Mouse (Mus musculus) lung, postnatal 0 days (tissue): Measurements from ENCODE around the gene Tex36. TPM values are rescaled to one million over a fixed set of nuclear protein-coding genes. Genes with fewer than 3 reads are reported as not detected.

Experiments
- ATAC-seq: fragments of 200-750 bp; cut with Nextera tagmentation; 2 replicates; pipeline ENCODE4 v1.8.0; 2017; ENCODE audit warnings: moderate library complexity
- DNase-seq: peaks from one replicate; pipeline ENCODE4 v3.0.0-alpha.2; 2016; ENCODE audit warnings: low spot score
- H3K27ac ChIP-seq: fragments of 300-500 bp; sonication (generic); 2 replicates; pipeline ENCODE4 v1.5.1; 2014; ENCODE audit warnings: antibody characterized with exemption, mild to moderate bottlenecking, low read length, mixed read lengths
- H3K27me3 ChIP-seq: fragments of 300-500 bp; sonication (generic); replicated peaks from 2 replicates; pipeline ENCODE4 v1.6.1; 2014; ENCODE audit warnings: low read length, mixed read lengths; ENCODE audit not compliant: insufficient read depth
- H3K36me3 ChIP-seq: fragments of 300-500 bp; sonication (generic); 2 replicates; pipeline ENCODE4 v1.6.1; 2014; ENCODE audit warnings: low read length, mixed read lengths; ENCODE audit not compliant: insufficient read depth
- H3K4me1 ChIP-seq: fragments of 300-500 bp; sonication (generic); 2 replicates; pipeline ENCODE4 v1.6.1; 2014; ENCODE audit warnings: antibody characterized with exemption, low read depth, low read length, mixed read lengths; ENCODE audit not compliant: insufficient read depth
- H3K4me2 ChIP-seq: fragments of 300-500 bp; sonication (generic); replicated peaks from 2 replicates; pipeline ENCODE4 v1.6.1; 2014; ENCODE audit warnings: low read depth, mild to moderate bottlenecking, low read length, moderate library complexity, mixed read lengths
- H3K4me3 ChIP-seq: fragments of 300-500 bp; sonication (generic); 2 replicates; pipeline ENCODE4 v1.5.1; 2014; ENCODE audit warnings: low read depth, low read length
- H3K9ac ChIP-seq: fragments of 300-500 bp; sonication (generic); replicated peaks from 2 replicates; pipeline ENCODE4 v1.6.1; 2014; ENCODE audit warnings: low read depth, mild to moderate bottlenecking
- H3K9me3 ChIP-seq: fragments of 300-500 bp; sonication (generic); 2 replicates; pipeline ENCODE4 v1.6.1; 2016; ENCODE audit warnings: low read length, mixed read lengths
- CTCF ChIP-seq: IDR thresholded peaks from 2 replicates; pipeline ENCODE4 v1.5.1; 2016; ENCODE audit warnings: antibody characterized with exemption, mild to moderate bottlenecking
- EP300 ChIP-seq: IDR thresholded peaks from 2 replicates; pipeline ENCODE4 v1.6.1; 2016; ENCODE audit warnings: antibody characterized with exemption, mild to moderate bottlenecking, control low read depth
- WGBS: fragments of 180-500 bp; shearing (Covaris S2); extraction: QIAGEN DNeasy Blood & Tissue Kit; methylation state at CpG from one replicate; pipeline ENCODE4 v1.1.7; 2014; 5-methylcytosine and 5-hydroxymethylcytosine counted together
- polyA plus RNA-seq: library from polyadenylated mRNA; unstranded; fragments of >200 nt; fragmentation: Nextera tagmentation; extraction: Ambion mirVana; gene quantifications from 2 replicates; pipeline ENCODE4 v1.2.1, GENCODE M21; 2015

The Tex36 gene
- not detected in 2 replicates for polyA plus RNA-seq

- ATAC-seq: no peak
- Histone ChIP-seq H3K27ac (no peak within 1 kb of the TSS), H3K4me3 (no peak within 1 kb of the TSS), H3K4me1 (no peaks in the 10 kb centered on the region), H3K36me3 (no peaks in the 10 kb centered on the region), H3K4me2 (no peak within 1 kb of the TSS), H3K9ac (no peak within 1 kb of the TSS), H3K27me3 (no peaks in the 10 kb centered on the region), H3K9me3 (no peaks in the 10 kb centered on the region)
- WGBS: 47% methylated on average over 2 of the region's 2 CpGs
- DNase-seq: no peak
- TF ChIP-seq CTCF (no peak), EP300 (no peak)
These were observed at the start of gene Tex36 for GRCm38 (mm10) chr7:133602058-133602457. Tex36 (minus strand) TSS chr7:133602158.

GRCm38 (mm10) chr7:133645716-133646115, 43.8 kb upstream of the Tex36 start:
- 93% methylated on average over 6 of the region's 6 CpGs for WGBS
- H3K4me1 ChIP-seq: no peaks in the 10 kb centered on the region
- no peak overlapping the region for H3K4me3 ChIP-seq
- H3K9me3 ChIP-seq: no peaks in the 10 kb centered on the region
- H3K9ac ChIP-seq: no peak overlapping the region
- H3K4me2 ChIP-seq: no peak overlapping the region
- no peak for ATAC-seq
- no peaks in the 10 kb centered on the region for H3K27me3 ChIP-seq
- no peak for DNase-seq
- peaks cover 42% of the 10 kb centered on the region; the same call in 1 of the 2 replicates for H3K36me3 ChIP-seq
- no peak overlapping the region for H3K27ac ChIP-seq
- TF ChIP-seq EP300: no peak
- TF ChIP-seq CTCF: no peak

DNA sequence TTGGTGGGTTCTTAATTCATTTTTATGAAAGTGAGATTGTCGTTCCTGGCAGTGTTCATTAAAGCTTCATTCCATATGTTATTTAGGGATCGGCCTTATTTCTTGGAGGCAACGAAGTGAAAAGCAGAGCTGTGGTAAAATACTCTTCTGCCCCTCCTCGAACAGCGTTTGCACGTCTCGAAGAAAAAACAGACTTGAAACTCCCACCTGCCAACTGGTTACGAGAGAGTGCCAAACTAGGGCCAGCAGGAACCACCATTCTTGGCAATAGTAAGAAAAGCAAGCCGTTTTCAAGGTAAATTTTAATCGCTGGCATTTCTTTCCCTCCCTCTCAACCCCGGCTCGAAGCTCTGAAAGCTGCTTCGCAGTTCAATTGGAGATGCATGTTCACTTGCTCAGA, 36.9 kb upstream of the Tex36 start:
- ATAC-seq: no peak
- peak overlapping the region; percentile 85 for H3K4me2 ChIP-seq
- peaks cover 13% of the 10 kb centered on the region; the same call in 1 of the 2 replicates for H3K36me3 ChIP-seq
- no peak overlapping the region for H3K4me3 ChIP-seq
- no peak overlapping the region; the same call in 1 of the 2 replicates for H3K27ac ChIP-seq
- 85% methylated on average over 13 of the region's 13 CpGs for WGBS
- H3K27me3 ChIP-seq: no peaks in the 10 kb centered on the region
- no peaks in the 10 kb centered on the region for H3K9me3 ChIP-seq
- DNase-seq: no peak
- no peak overlapping the region for H3K9ac ChIP-seq
- H3K4me1 ChIP-seq: no peaks in the 10 kb centered on the region
- TF ChIP-seq EP300 (no peak), CTCF (no peak)

- Histone ChIP-seq H3K9me3 (no peaks in the 10 kb centered on the region), H3K4me2 (peak overlapping the region; percentile 85), H3K4me1 (no peaks in the 10 kb centered on the region), H3K36me3 (peaks cover 10% of the 10 kb centered on the region; the same call in 1 of the 2 replicates), H3K4me3 (peak overlapping the region; percentile 94), H3K27me3 (no peaks in the 10 kb centered on the region), H3K27ac (peak overlapping the region; percentile 95), H3K9ac (peak overlapping the region; percentile 96)
- 6% methylated on average over 13 of the region's 13 CpGs for WGBS
- no peak for TF ChIP-seq CTCF
- no peak for TF ChIP-seq EP300
- DNase-seq (peak; percentile 55), ATAC-seq (no peak)
These were observed 36.3 kb upstream of the Tex36 start for GRCm38 (mm10) chr7:133638306-133638705.

DNA sequence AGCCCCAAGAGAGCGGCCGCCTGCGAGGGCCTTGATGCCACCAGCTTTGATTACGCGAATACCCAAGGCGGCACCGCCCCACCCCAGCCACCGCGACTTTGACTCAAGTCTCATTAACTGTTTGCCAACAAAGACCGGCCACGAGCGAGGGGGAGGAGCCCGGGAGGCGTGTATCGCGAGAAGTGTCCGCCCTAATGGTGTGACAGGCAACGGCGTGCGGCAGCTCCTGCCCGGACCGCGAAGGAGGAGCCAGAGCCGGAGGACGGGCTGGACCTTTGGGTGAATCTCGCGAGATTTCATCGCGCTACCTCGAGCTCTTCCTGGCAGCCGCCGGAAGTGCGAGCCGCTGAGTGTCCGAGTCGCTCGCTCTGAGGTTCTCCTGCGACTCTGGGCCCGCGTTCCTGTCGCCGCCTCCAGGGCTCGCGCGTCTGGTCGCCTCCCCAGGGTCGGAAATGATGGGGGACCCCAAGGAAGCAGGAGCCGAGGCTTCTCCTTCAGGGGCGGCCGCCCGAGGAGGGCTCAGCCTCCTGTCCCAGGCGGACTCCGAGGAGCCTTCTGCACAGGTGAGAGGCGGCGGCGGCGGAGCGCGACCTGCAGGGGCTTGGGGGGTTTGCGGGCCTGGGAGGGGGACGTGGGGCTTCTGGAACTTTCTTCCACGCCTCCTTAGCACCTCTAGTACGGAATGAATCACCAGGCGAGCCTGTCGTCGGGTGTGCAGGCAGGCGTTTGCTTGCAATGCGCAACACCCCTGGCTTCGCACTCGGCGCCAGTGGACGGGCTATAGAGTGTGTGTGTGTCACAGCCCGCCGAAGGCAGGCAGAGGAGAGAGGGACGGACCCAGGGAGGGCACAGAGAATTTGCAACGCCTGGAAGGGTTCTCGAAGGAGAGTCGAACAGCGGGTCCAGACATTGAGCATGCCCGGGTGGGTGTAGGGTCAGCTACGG, 35.7 kb upstream of the Tex36 start, which contains the start of gene Edrf1:
TSS of gene Edrf1 (plus strand) at position 183 of the 945 bp plus-strand sequence.
- WGBS: under 1% methylated on average over 72 of the region's 81 CpGs
- H3K27ac ChIP-seq: peak within 1 kb of the TSS; percentile 95
- no peaks in the 10 kb centered on the region for H3K4me1 ChIP-seq
- peak within 1 kb of the TSS; percentile 96 for H3K9ac ChIP-seq
- DNase-seq (peak; percentile 100), ATAC-seq (peak; percentile 99)
- no peaks in the 10 kb centered on the region for H3K9me3 ChIP-seq
- H3K27me3 ChIP-seq: no peaks in the 10 kb centered on the region
- H3K4me2 ChIP-seq: peak within 1 kb of the TSS; percentile 85
- TF ChIP-seq EP300 (peak; percentile 91), CTCF (peak; percentile 27)
- H3K36me3 ChIP-seq: peaks cover 4% of the 10 kb centered on the region; the same call in 1 of the 2 replicates
- H3K4me3 ChIP-seq: peak within 1 kb of the TSS; percentile 94

DNA sequence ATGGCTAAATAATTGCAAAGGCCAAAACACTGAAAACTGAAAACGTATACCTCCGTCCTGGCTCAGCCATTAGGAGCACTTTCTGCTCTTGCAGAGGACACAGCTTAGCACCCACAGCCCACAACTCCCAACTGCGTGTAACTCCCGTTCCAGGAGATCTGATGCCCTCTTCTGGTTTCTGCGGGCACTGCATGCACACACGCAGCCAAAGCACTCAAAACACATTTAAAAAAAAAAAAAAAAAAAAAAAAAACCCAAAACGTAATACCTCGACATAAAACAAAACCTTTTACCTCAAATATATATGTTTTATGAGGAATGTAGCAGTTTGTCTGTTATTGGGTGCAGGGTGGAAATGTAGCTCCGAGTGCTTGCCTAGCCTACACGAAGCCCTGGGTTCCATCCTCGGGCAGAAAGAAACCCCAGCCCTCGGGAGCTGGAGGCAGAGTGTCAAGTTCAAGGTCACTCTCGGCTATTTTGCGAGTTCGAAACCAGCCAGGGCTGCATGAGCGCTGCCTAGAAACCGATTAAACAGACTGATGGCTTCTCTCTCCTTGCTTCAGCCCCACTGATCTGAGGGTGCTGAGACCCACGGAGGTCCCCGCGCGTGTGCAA, 34.9 kb upstream of the Tex36 start:
- Histone ChIP-seq H3K27ac (peak overlapping the region; percentile 95), H3K4me2 (peak overlapping the region; percentile 75), H3K4me3 (peak overlapping the region; percentile 94), H3K27me3 (no peaks in the 10 kb centered on the region), H3K9ac (peak overlapping the region; percentile 75), H3K9me3 (no peaks in the 10 kb centered on the region), H3K36me3 (no peaks in the 10 kb centered on the region), H3K4me1 (no peaks in the 10 kb centered on the region)
- TF ChIP-seq CTCF: peak; percentile 81
- TF ChIP-seq EP300: no peak
- WGBS: 3% methylated on average over 21 of the region's 21 CpGs
- DNase-seq (peak; percentile 87), ATAC-seq (peak; percentile 36)
